Mouse (Mus musculus) liver, adult 2 months (tissue): ENCODE measurements around the gene Cdk8. TPM values are rescaled to one million over a fixed set of nuclear protein-coding genes. Genes with fewer than 3 reads are reported as not detected.

Experiments used
- DNase-seq: peaks from one replicate; pipeline ENCODE4 v3.0.0-alpha.2; 2011; ENCODE audit warnings: low read depth, low spot score; ENCODE audit errors: extremely low read depth
- H3K27ac ChIP-seq: fragments of 200-500 bp; replicated peaks from 2 replicates; pipeline ENCODE4 v1.5.1; 2012; ENCODE audit warnings: low read depth, mild to moderate bottlenecking, control low read depth, inconsistent platforms, low read length; ENCODE audit not compliant: insufficient read depth
- H3K27me3 ChIP-seq: fragments of 200-500 bp; 2 replicates; pipeline ENCODE4 v1.6.1; 2012; ENCODE audit warnings: mild to moderate bottlenecking, moderate library complexity, low read length, inconsistent platforms; ENCODE audit not compliant: control insufficient read depth, insufficient read depth
- H3K36me3 ChIP-seq: fragments of 200-500 bp; 2 replicates; pipeline ENCODE4 v1.6.1; 2012; ENCODE audit warnings: low read length, inconsistent platforms; ENCODE audit not compliant: control insufficient read depth, insufficient read depth
- H3K4me1 ChIP-seq: fragments of 200-500 bp; 2 replicates; pipeline ENCODE4 v1.6.1; 2011; ENCODE audit warnings: low read length; ENCODE audit not compliant: control insufficient read depth, insufficient read depth
- H3K4me3 ChIP-seq: fragments of 200-500 bp; 2 replicates; pipeline ENCODE4 v1.5.1; 2011; ENCODE audit warnings: low read depth, mild to moderate bottlenecking, control low read depth, low read length, moderate library complexity; ENCODE audit not compliant: insufficient read depth
- H3K79me2 ChIP-seq: fragments of 200-500 bp; 2 replicates; pipeline ENCODE4 v1.6.1; 2012; ENCODE audit warnings: inconsistent platforms, mild to moderate bottlenecking, low read length, moderate library complexity; ENCODE audit not compliant: control insufficient read depth, insufficient read depth
- H3K9ac ChIP-seq: fragments of 200-500 bp; 2 replicates; pipeline ENCODE4 v1.6.1; 2012; ENCODE audit warnings: low read depth, mild to moderate bottlenecking, control low read depth, inconsistent platforms, low read length
- CTCF ChIP-seq: fragments of 200-500 bp; IDR thresholded peaks from 2 replicates; pipeline ENCODE4 v1.5.1; 2011; ENCODE audit warnings: low read depth, low read length, control low read depth
- POLR2A ChIP-seq: fragments of 200-500 bp; IDR thresholded peaks from 2 replicates; pipeline ENCODE4 v1.6.1; 2011; ENCODE audit warnings: low read length, control low read depth; ENCODE audit not compliant: insufficient read depth; ENCODE audit errors: extremely low read depth
- WGBS: fragments of 180-500 bp; shearing (Covaris S2); methylation state at CpG from one replicate; pipeline ENCODE4 v1.1.7; 2018; 5-methylcytosine and 5-hydroxymethylcytosine counted together
- polyA plus RNA-seq: library from polyadenylated mRNA; depleted of rRNA; stranded (reverse); fragments of >200 nt; gene quantifications from 2 replicates; pipeline ENCODE4 v1.2.3, GENCODE M21; 2012; rRNA removed
- total RNA-seq: library from RNA; depleted of rRNA; stranded (reverse); fragments of >200 nt; gene quantifications from 2 replicates; pipeline ENCODE4 v1.2.3, GENCODE M21; 2014; rRNA removed

Gene Cdk8
- total and polyA plus RNA-seq, 2 experiments: 25.2 to 27.8 TPM

DNA sequence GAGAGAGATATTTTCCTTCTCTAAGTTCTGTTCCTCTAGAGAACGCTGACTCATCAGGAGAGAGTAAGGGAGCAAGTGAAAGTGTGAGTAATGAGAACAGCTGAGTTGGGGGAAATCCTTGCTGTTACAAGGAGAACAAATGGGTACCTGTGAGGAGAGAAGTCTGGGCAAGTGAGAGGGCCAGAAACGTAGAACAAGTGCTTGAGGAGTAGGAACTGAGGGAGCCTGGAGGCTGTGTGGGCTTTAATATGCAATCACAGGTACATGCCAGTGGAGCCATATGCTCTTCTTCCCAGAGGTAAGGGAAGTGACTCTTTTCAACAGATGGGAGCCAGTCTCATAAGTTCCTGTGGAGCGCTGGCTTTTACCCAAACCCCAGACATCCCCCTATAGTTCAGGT lies 118.2 kb downstream of the Cdk8 start:
- H3K9ac ChIP-seq: no peak overlapping the region
- H3K4me1 ChIP-seq: no peaks in the 10 kb centered on the region
- no peaks in the 10 kb centered on the region for H3K36me3 ChIP-seq
- 69% methylated on average over 3 of the region's 3 CpGs for WGBS
- no peak overlapping the region for H3K27ac ChIP-seq
- no peak overlapping the region for H3K4me3 ChIP-seq
- H3K27me3 ChIP-seq: peaks cover 3% of the 10 kb centered on the region; the same call in 1 of the 2 replicates
- TF ChIP-seq CTCF (no peak), POLR2A (no peak)
- DNase-seq: no peak
- no peaks in the 10 kb centered on the region for H3K79me2 ChIP-seq

GRCm38 (mm10) chr5:146350784-146351183 lies 119.8 kb downstream of the Cdk8 start:
- Histone ChIP-seq H3K36me3 (no peaks in the 10 kb centered on the region), H3K27me3 (no peaks in the 10 kb centered on the region), H3K4me1 (no peaks in the 10 kb centered on the region), H3K9ac (no peak overlapping the region), H3K27ac (no peak overlapping the region), H3K79me2 (no peaks in the 10 kb centered on the region), H3K4me3 (no peak overlapping the region)
- TF ChIP-seq CTCF (no peak), POLR2A (no peak)
- 76% methylated on average over 11 of the region's 11 CpGs for WGBS
- DNase-seq: no peak

DNA sequence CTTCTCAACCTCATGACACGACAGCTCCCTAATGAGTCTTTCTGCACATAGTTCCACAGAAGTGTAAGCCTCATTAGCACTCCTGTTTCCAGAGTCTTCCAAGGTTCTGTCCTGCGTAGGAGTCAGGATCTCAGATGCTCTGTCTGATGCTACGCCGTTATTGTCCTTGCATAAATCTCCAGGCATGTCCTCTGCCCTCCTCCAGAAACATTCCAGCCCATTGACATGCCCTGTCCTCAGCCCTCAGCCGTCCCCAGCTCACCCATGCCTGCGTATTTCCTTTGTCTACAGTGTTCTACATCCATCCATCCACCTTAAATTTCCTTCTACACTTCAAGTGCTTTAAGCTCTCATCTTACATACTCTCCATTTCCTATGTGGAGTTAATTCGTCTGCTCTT lies 121.0 kb downstream of the Cdk8 start:
- Histone ChIP-seq H3K4me3 (no peak overlapping the region), H3K79me2 (no peaks in the 10 kb centered on the region), H3K27me3 (0 out of 2 replicates have a peak, but pooled peaks cover 2% of the 10 kb centered on the region), H3K36me3 (no peaks in the 10 kb centered on the region), H3K27ac (no peak overlapping the region), H3K9ac (no peak overlapping the region), H3K4me1 (no peaks in the 10 kb centered on the region)
- no peak for DNase-seq
- 88% methylated on average over 7 of the region's 7 CpGs for whole genome bisulfite sequencing
- no peak for TF ChIP-seq POLR2A
- TF ChIP-seq CTCF: no peak

Other genes starting within 250 kb of the Cdk8 start
- 870 and 1,067 TPM in 2 replicates for gene Cyp3a25, start 221.6 kb upstream of the Cdk8 start, total RNA-seq
- 112 and 118 TPM in 2 replicates for gene Cyp3a25, start 221.6 kb upstream of the Cdk8 start, polyA plus RNA-seq
- 62.1 and 121 TPM in 2 replicates for gene Cyp3a59, start 152.0 kb upstream of the Cdk8 start, total RNA-seq
- gene Cyp3a59, start 152.0 kb upstream of the Cdk8 start, polyA plus RNA-seq: 15.6 and 19.1 TPM in 2 replicates
- gene Gm5565, start 70.7 kb upstream of the Cdk8 start, total RNA-seq: not detected in 2 replicates
- not detected in 2 replicates for gene Gm5565, start 70.7 kb upstream of the Cdk8 start, polyA plus RNA-seq
- not detected in 2 replicates for gene Gm6309, start 60.5 kb upstream of the Cdk8 start, total RNA-seq
- not detected in 2 replicates for gene Gm6309, start 60.5 kb upstream of the Cdk8 start, polyA plus RNA-seq
- 0.28 TPM in 1 of 2 replicates, not detected in the other for gene 1700001J03Rik, start 45.9 kb upstream of the Cdk8 start, total RNA-seq
- gene 1700001J03Rik, start 45.9 kb upstream of the Cdk8 start, polyA plus RNA-seq: not detected in 2 replicates
- 28.4 and 29.4 TPM in 2 replicates for gene Rnf6, start 9.7 kb upstream of the Cdk8 start, total RNA-seq
- gene Rnf6, start 9.7 kb upstream of the Cdk8 start, polyA plus RNA-seq: 12.5 and 14.0 TPM in 2 replicates
- 0.07 and 0.09 TPM in 2 replicates for gene Wasf3, start 153.8 kb downstream of the Cdk8 start, total RNA-seq
- 0.02 and 0.04 TPM in 2 replicates for gene Wasf3, start 153.8 kb downstream of the Cdk8 start, polyA plus RNA-seq